Comparison of ENCODE assay signal across 12 mouse cellular contexts in the genomic region with DNA sequence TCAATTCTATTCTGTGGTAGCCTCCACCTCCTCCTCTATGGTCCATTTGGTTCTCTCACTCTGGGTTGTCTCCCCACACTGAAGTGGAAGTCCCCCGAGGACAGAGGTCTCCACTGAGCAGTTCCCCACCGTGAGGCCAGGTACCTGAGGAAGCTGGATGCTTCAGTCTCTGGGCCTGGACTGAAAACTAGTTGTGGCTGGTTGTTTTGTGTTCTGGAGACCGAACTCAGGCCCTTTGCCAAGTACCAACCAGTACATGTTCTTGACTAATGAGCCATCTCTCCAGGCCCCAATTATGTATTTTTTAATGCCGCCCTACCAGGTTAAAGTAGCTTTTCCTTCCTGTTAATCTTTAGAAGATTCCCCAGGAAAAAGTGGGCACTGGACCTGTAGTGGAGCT. TPM values are rescaled to one million over a fixed set of nuclear protein-coding genes. Genes with fewer than 3 reads are reported as not detected.
DNase-seq lines count a peak whose midpoint lies in the region; ATAC-seq and TF ChIP-seq lines count a peak whose summit lies in the region.
"Had no signal": no experiment of that assay in that cellular context is flagged by ENCODE, and none has a peak within 500 bp of the region (broad histone marks: within the 10 kb centered on the region; RNA-seq: fewer than 3 reads in every experiment).

No protein-coding gene starts in this region.

- H3K9ac ChIP-seq in forebrain, postnatal 0 days: no peak overlapping the region
- H3K9ac ChIP-seq in forebrain, embryonic 13.5 days: no peak overlapping the region
- H3K9ac ChIP-seq in lung, postnatal 0 days (replicated peaks; ENCODE audit: low read depth): no peak overlapping the region
- peak overlapping the region; percentile 48; the same call in 1 of the 2 replicates for H3K9ac ChIP-seq in kidney, embryonic 16.5 days (replicated peaks; ENCODE audit: low read length)
- H3K9ac ChIP-seq in midbrain, postnatal 0 days (replicated peaks; ENCODE audit: low read length, poor library complexity, severe bottlenecking): no peak overlapping the region
- H3K9ac ChIP-seq: neural tube, embryonic 12.5 days had no signal

- H3K27ac ChIP-seq in forebrain, postnatal 0 days (ENCODE audit: low read depth, low read length): 0 out of 2 replicates have a peak overlapping the region, but pooled peaks have one; percentile 50
- no peak overlapping the region for H3K27ac ChIP-seq in forebrain, embryonic 13.5 days
- peak overlapping the region; percentile 43 for H3K27ac ChIP-seq in lung, postnatal 0 days (ENCODE audit: low read length)
- H3K27ac ChIP-seq in kidney, embryonic 16.5 days (ENCODE audit: low read length): peak overlapping the region; percentile 91
- peak overlapping the region; percentile 3; the same call in 1 of the 2 replicates for H3K27ac ChIP-seq in midbrain, postnatal 0 days (ENCODE audit: low read depth, low read length)
- H3K27ac ChIP-seq: neural tube, embryonic 12.5 days had no signal

- no peaks in the 10 kb centered on the region for H3K4me1 ChIP-seq in forebrain, postnatal 0 days (ENCODE audit: insufficient read depth)
- H3K4me1 ChIP-seq in forebrain, embryonic 13.5 days: peaks cover 4% of the 10 kb centered on the region; the same call in 1 of the 2 replicates
- H3K4me1 ChIP-seq in lung, postnatal 0 days (ENCODE audit: insufficient read depth, low read depth, low read length): peaks cover 12% of the 10 kb centered on the region; the same call in 1 of the 2 replicates
- peaks cover 19% of the 10 kb centered on the region for H3K4me1 ChIP-seq in kidney, embryonic 16.5 days (ENCODE audit: insufficient read depth, low read length)
- no peaks in the 10 kb centered on the region; the same call in 1 of the 2 replicates for H3K4me1 ChIP-seq in midbrain, postnatal 0 days (ENCODE audit: insufficient read depth, low read length)

- H3K4me3 ChIP-seq in forebrain, postnatal 0 days (ENCODE audit: low read depth, low read length): no peak overlapping the region
- no peak overlapping the region for H3K4me3 ChIP-seq in forebrain, embryonic 13.5 days
- no peak overlapping the region for H3K4me3 ChIP-seq in lung, postnatal 0 days (ENCODE audit: low read depth, low read length)
- no peak overlapping the region for H3K4me3 ChIP-seq in kidney, embryonic 16.5 days (ENCODE audit: low read length)
- H3K4me3 ChIP-seq in midbrain, postnatal 0 days (ENCODE audit: low read depth, low read length): no peak overlapping the region
- H3K4me3 ChIP-seq: neural tube, embryonic 12.5 days had no signal

- DNase-seq in forebrain, postnatal 0 days: no peak
- no peak for DNase-seq in lung, postnatal 0 days (ENCODE audit: low spot score)
- no peak for DNase-seq in lung, postnatal 25 days (ENCODE audit: low spot score)
- no peak for DNase-seq in midbrain, postnatal 0 days (ENCODE audit: low spot score)
- DNase-seq in left cerebral cortex, adult 11 months (ENCODE audit: low spot score): no peak
- DNase-seq: lung, postnatal 14 days had no signal

- no peaks in the 10 kb centered on the region for H3K27me3 ChIP-seq in forebrain, postnatal 0 days (ENCODE audit: insufficient read depth, low read length)
- no peaks in the 10 kb centered on the region for H3K27me3 ChIP-seq in forebrain, embryonic 13.5 days
- H3K27me3 ChIP-seq in lung, postnatal 0 days (replicated peaks; ENCODE audit: insufficient read depth, low read length): no peaks in the 10 kb centered on the region
- no peaks in the 10 kb centered on the region for H3K27me3 ChIP-seq in kidney, embryonic 16.5 days (ENCODE audit: insufficient read depth, low read length)
- H3K27me3 ChIP-seq in midbrain, postnatal 0 days (ENCODE audit: insufficient read depth, low read length): no peaks in the 10 kb centered on the region
- H3K27me3 ChIP-seq: neural tube, embryonic 12.5 days had no signal

- no peak overlapping the region for H3K4me2 ChIP-seq in forebrain, postnatal 0 days (ENCODE audit: low read depth)
- H3K4me2 ChIP-seq in forebrain, embryonic 13.5 days: no peak overlapping the region
- H3K4me2 ChIP-seq in lung, postnatal 0 days (replicated peaks; ENCODE audit: low read depth, low read length): no peak overlapping the region
- H3K4me2 ChIP-seq in kidney, embryonic 16.5 days (replicated peaks; ENCODE audit: low read depth, low read length): no peak overlapping the region
- H3K4me2 ChIP-seq in midbrain, postnatal 0 days (ENCODE audit: low read depth, low read length, poor library complexity, severe bottlenecking): no peak overlapping the region
- H3K4me2 ChIP-seq: neural tube, embryonic 12.5 days had no signal

- ATAC-seq in forebrain, postnatal 0 days: no peak
- ATAC-seq in forebrain, embryonic 13.5 days: no peak
- no peak for ATAC-seq in lung, postnatal 0 days
- peak; percentile 43 for ATAC-seq in kidney, embryonic 16.5 days (ENCODE audit: low FRiP score, low TSS enrichment)
- ATAC-seq in midbrain, postnatal 0 days (ENCODE audit: low FRiP score): no peak
- no peak for ATAC-seq in cerebellum, adult (ENCODE audit: insufficient number of reproducible peaks, low FRiP score, low TSS enrichment)

- no peaks in the 10 kb centered on the region for H3K36me3 ChIP-seq in forebrain, postnatal 0 days (ENCODE audit: insufficient read depth)
- H3K36me3 ChIP-seq in forebrain, embryonic 13.5 days (ENCODE audit: poor library complexity, severe bottlenecking): no peaks in the 10 kb centered on the region
- H3K36me3 ChIP-seq in lung, postnatal 0 days (ENCODE audit: insufficient read depth, low read length): no peaks in the 10 kb centered on the region
- H3K36me3 ChIP-seq in kidney, embryonic 16.5 days (ENCODE audit: insufficient read depth, low read length): no peaks in the 10 kb centered on the region
- no peaks in the 10 kb centered on the region for H3K36me3 ChIP-seq in midbrain, postnatal 0 days (ENCODE audit: insufficient read depth, low read length)
- H3K36me3 ChIP-seq: neural tube, embryonic 12.5 days had no signal

- H3K9me3 ChIP-seq in forebrain, postnatal 0 days (ENCODE audit: low read length): no peaks in the 10 kb centered on the region
- H3K9me3 ChIP-seq in forebrain, embryonic 13.5 days (replicated peaks): no peaks in the 10 kb centered on the region
- H3K9me3 ChIP-seq in lung, postnatal 0 days (ENCODE audit: low read length): no peaks in the 10 kb centered on the region
- no peaks in the 10 kb centered on the region for H3K9me3 ChIP-seq in kidney, embryonic 16.5 days (ENCODE audit: low read length)
- H3K9me3 ChIP-seq in midbrain, postnatal 0 days (ENCODE audit: low read length): no peaks in the 10 kb centered on the region
- H3K9me3 ChIP-seq: G1E; neural tube, embryonic 12.5 days had no signal

- WGBS in forebrain, postnatal 0 days: 72% methylated on average over 4 of the region's 4 CpGs
- WGBS in forebrain, embryonic 13.5 days: 77% methylated on average over 4 of the region's 4 CpGs
- 74% methylated on average over 4 of the region's 4 CpGs for WGBS in lung, postnatal 0 days
- WGBS in kidney, embryonic 16.5 days: 60% methylated on average over 4 of the region's 4 CpGs
- 86% methylated on average over 4 of the region's 4 CpGs for WGBS in midbrain, postnatal 0 days

- no peak for TF ChIP-seq EP300 in lung, postnatal 0 days (IDR thresholded peaks at IDR 0.05)

- no peak for TF ChIP-seq CTCF in forebrain, postnatal 0 days (IDR thresholded peaks at IDR 0.05; ENCODE audit: low read depth)
- TF ChIP-seq CTCF in lung, postnatal 0 days (IDR thresholded peaks at IDR 0.05): no peak
- TF ChIP-seq CTCF in midbrain, postnatal 0 days (IDR thresholded peaks at IDR 0.05): no peak

RNA-seq across cellular contexts. Expression of gene Art4, which starts 5.2 kb away (rescaled TPM):
- total RNA-seq in forebrain, postnatal 0 days (2014; rRNA removed): not detected in 2 replicates
- polyA plus RNA-seq in forebrain, postnatal 0 days (2015; fragmentation: Nextera tagmentation; extraction: Ambion mirVana): 0.13 and 0.23 TPM in 2 replicates
- polyA plus RNA-seq in forebrain, embryonic 13.5 days (2015; fragmentation: Nextera tagmentation; extraction: Ambion mirVana): 0.08 TPM in 1 of 2 replicates, not detected in the other
- polyA plus RNA-seq in lung, postnatal 0 days (2015; fragmentation: Nextera tagmentation; extraction: Ambion mirVana): 7.5 and 7.9 TPM in 2 replicates
- 5.6 and 6.4 TPM in 2 replicates for polyA plus RNA-seq in kidney, embryonic 16.5 days (2015; fragmentation: Nextera tagmentation; extraction: Ambion mirVana)
- total RNA-seq in midbrain, postnatal 0 days (2014; rRNA removed): 0.11 and 0.33 TPM in 2 replicates
- 0.12 and 0.20 TPM in 2 replicates for polyA plus RNA-seq in midbrain, postnatal 0 days (2015; fragmentation: Nextera tagmentation; extraction: Ambion mirVana)
- total RNA-seq: layer of hippocampus, postnatal 25 days had no signal

RNA-seq across cellular contexts. Expression of gene Smco3, which starts 17.1 kb away (rescaled TPM):
- total RNA-seq in forebrain, postnatal 0 days (2014; rRNA removed): 2.7 and 2.8 TPM in 2 replicates
- 1.5 TPM in 2 replicates for polyA plus RNA-seq in forebrain, postnatal 0 days (2015; fragmentation: Nextera tagmentation; extraction: Ambion mirVana)
- polyA plus RNA-seq in forebrain, embryonic 13.5 days (2015; fragmentation: Nextera tagmentation; extraction: Ambion mirVana): not detected in 2 replicates
- 2.3 and 3.4 TPM in 2 replicates for polyA plus RNA-seq in lung, postnatal 0 days (2015; fragmentation: Nextera tagmentation; extraction: Ambion mirVana)
- 2.4 and 2.5 TPM in 2 replicates for polyA plus RNA-seq in kidney, embryonic 16.5 days (2015; fragmentation: Nextera tagmentation; extraction: Ambion mirVana)
- 1.7 and 3.6 TPM in 2 replicates for total RNA-seq in midbrain, postnatal 0 days (2014; rRNA removed)
- 0.83 and 1.2 TPM in 2 replicates for polyA plus RNA-seq in midbrain, postnatal 0 days (2015; fragmentation: Nextera tagmentation; extraction: Ambion mirVana)
- polyA plus RNA-seq: G1E had no signal

RNA-seq across cellular contexts. Expression of gene Mgp, which starts 23.3 kb away (rescaled TPM):
- 31.2 and 32.7 TPM in 2 replicates for total RNA-seq in forebrain, postnatal 0 days (2014; rRNA removed)
- polyA plus RNA-seq in forebrain, postnatal 0 days (2015; fragmentation: Nextera tagmentation; extraction: Ambion mirVana): 39.9 and 57.8 TPM in 2 replicates
- 3.0 and 3.3 TPM in 2 replicates for polyA plus RNA-seq in forebrain, embryonic 13.5 days (2015; fragmentation: Nextera tagmentation; extraction: Ambion mirVana)
- polyA plus RNA-seq in lung, postnatal 0 days (2015; fragmentation: Nextera tagmentation; extraction: Ambion mirVana): 1,533 and 1,851 TPM in 2 replicates
- polyA plus RNA-seq in kidney, embryonic 16.5 days (2015; fragmentation: Nextera tagmentation; extraction: Ambion mirVana): 226 and 274 TPM in 2 replicates
- 25.6 and 31.4 TPM in 2 replicates for total RNA-seq in midbrain, postnatal 0 days (2014; rRNA removed)
- 72.6 and 74.6 TPM in 2 replicates for polyA plus RNA-seq in midbrain, postnatal 0 days (2015; fragmentation: Nextera tagmentation; extraction: Ambion mirVana)
- polyA plus RNA-seq: G1E had no signal

RNA-seq across cellular contexts. Expression of gene Wbp11, which starts 24.3 kb away (rescaled TPM):
- 45.8 and 52.5 TPM in 2 replicates for total RNA-seq in forebrain, postnatal 0 days (2014; rRNA removed)
- polyA plus RNA-seq in forebrain, postnatal 0 days (2015; fragmentation: Nextera tagmentation; extraction: Ambion mirVana): 67.1 and 87.4 TPM in 2 replicates
- polyA plus RNA-seq in forebrain, embryonic 13.5 days (2015; fragmentation: Nextera tagmentation; extraction: Ambion mirVana): 94.5 and 98.8 TPM in 2 replicates
- 44.4 and 46.1 TPM in 2 replicates for polyA plus RNA-seq in lung, postnatal 0 days (2015; fragmentation: Nextera tagmentation; extraction: Ambion mirVana)
- 110 and 122 TPM in 2 replicates for polyA plus RNA-seq in kidney, embryonic 16.5 days (2015; fragmentation: Nextera tagmentation; extraction: Ambion mirVana)
- total RNA-seq in midbrain, postnatal 0 days (2014; rRNA removed): 43.6 and 44.8 TPM in 2 replicates
- 73.6 and 86.1 TPM in 2 replicates for polyA plus RNA-seq in midbrain, postnatal 0 days (2015; fragmentation: Nextera tagmentation; extraction: Ambion mirVana)

RNA-seq across cellular contexts. Expression of gene BC049715, which starts 24.9 kb away (rescaled TPM):
- 0.92 and 1.9 TPM in 2 replicates for total RNA-seq in forebrain, postnatal 0 days (2014; rRNA removed)
- polyA plus RNA-seq in forebrain, postnatal 0 days (2015; fragmentation: Nextera tagmentation; extraction: Ambion mirVana): 1.1 and 2.1 TPM in 2 replicates
- 0.85 and 1.9 TPM in 2 replicates for polyA plus RNA-seq in forebrain, embryonic 13.5 days (2015; fragmentation: Nextera tagmentation; extraction: Ambion mirVana)
- 1.8 and 2.2 TPM in 2 replicates for polyA plus RNA-seq in lung, postnatal 0 days (2015; fragmentation: Nextera tagmentation; extraction: Ambion mirVana)
- 1.6 and 1.9 TPM in 2 replicates for polyA plus RNA-seq in kidney, embryonic 16.5 days (2015; fragmentation: Nextera tagmentation; extraction: Ambion mirVana)
- 0.33 and 1.7 TPM in 2 replicates for total RNA-seq in midbrain, postnatal 0 days (2014; rRNA removed)
- 2.0 and 2.3 TPM in 2 replicates for polyA plus RNA-seq in midbrain, postnatal 0 days (2015; fragmentation: Nextera tagmentation; extraction: Ambion mirVana)
